Mouse (Mus musculus) intestine, postnatal 0 days (tissue): ENCODE data around the gene Kif2c. TPM values are rescaled to one million over a fixed set of nuclear protein-coding genes. Genes with fewer than 3 reads are reported as not detected.

ENCODE experiments used
- ATAC-seq: fragments of 200-750 bp; cut with Nextera tagmentation; 2 replicates; pipeline ENCODE4 v1.8.0; 2017; ENCODE audit warnings: mild to moderate bottlenecking, moderate TSS enrichment, moderate library complexity
- H3K27ac ChIP-seq: fragments of 300-500 bp; sonication (generic); 2 replicates; pipeline ENCODE4 v1.5.1; 2014; ENCODE audit warnings: mild to moderate bottlenecking, low read depth, low read length, moderate library complexity
- H3K27me3 ChIP-seq: fragments of 300-500 bp; sonication (generic); replicated peaks from 2 replicates; pipeline ENCODE4 v1.6.1; 2014; ENCODE audit warnings: low read length, mixed read lengths; ENCODE audit not compliant: control insufficient read depth, insufficient read depth
- H3K36me3 ChIP-seq: fragments of 300-500 bp; sonication (generic); 2 replicates; pipeline ENCODE4 v1.6.1; 2014; ENCODE audit warnings: mild to moderate bottlenecking, moderate library complexity; ENCODE audit not compliant: control insufficient read depth, insufficient read depth
- H3K4me1 ChIP-seq: fragments of 300-500 bp; sonication (generic); replicated peaks from 2 replicates; pipeline ENCODE4 v1.6.1; 2014; ENCODE audit warnings: antibody characterized with exemption, low read length, mixed read lengths; ENCODE audit not compliant: control insufficient read depth, insufficient read depth
- H3K4me2 ChIP-seq: fragments of 300-500 bp; sonication (generic); replicated peaks from 2 replicates; pipeline ENCODE4 v1.6.1; 2014; ENCODE audit warnings: low read depth, mild to moderate bottlenecking, moderate library complexity
- H3K4me3 ChIP-seq: fragments of 300-500 bp; sonication (generic); 2 replicates; pipeline ENCODE4 v1.5.1; 2014; ENCODE audit warnings: low read depth, low read length
- H3K9ac ChIP-seq: fragments of 300-500 bp; sonication (generic); 2 replicates; pipeline ENCODE4 v1.6.1; 2014; ENCODE audit warnings: mild to moderate bottlenecking, low read depth, low read length
- H3K9me3 ChIP-seq: fragments of 300-500 bp; sonication (generic); 2 replicates; pipeline ENCODE4 v1.6.1; 2016; ENCODE audit warnings: mixed run types; ENCODE audit not compliant: control insufficient read depth
- CTCF ChIP-seq: sonication (generic); IDR thresholded peaks from 2 replicates; pipeline ENCODE4 v1.5.1; 2016; ENCODE audit warnings: low read depth, mild to moderate bottlenecking, control low read depth, antibody characterized with exemption, moderate library complexity
- WGBS: fragments of 180-500 bp; shearing (Covaris S2); extraction: QIAGEN DNeasy Blood & Tissue Kit; methylation state at CpG from one replicate; pipeline ENCODE4 v1.1.7; 2014; 5-methylcytosine and 5-hydroxymethylcytosine counted together
- polyA plus RNA-seq: library from polyadenylated mRNA; unstranded; fragments of >200 nt; fragmentation: Nextera tagmentation; extraction: Ambion mirVana; gene quantifications from 2 replicates; pipeline ENCODE4 v1.2.1, GENCODE M21; 2015

Kif2c gene
- polyA plus RNA-seq, 1 experiment from 2014 or later = 7.9 TPM

DNA sequence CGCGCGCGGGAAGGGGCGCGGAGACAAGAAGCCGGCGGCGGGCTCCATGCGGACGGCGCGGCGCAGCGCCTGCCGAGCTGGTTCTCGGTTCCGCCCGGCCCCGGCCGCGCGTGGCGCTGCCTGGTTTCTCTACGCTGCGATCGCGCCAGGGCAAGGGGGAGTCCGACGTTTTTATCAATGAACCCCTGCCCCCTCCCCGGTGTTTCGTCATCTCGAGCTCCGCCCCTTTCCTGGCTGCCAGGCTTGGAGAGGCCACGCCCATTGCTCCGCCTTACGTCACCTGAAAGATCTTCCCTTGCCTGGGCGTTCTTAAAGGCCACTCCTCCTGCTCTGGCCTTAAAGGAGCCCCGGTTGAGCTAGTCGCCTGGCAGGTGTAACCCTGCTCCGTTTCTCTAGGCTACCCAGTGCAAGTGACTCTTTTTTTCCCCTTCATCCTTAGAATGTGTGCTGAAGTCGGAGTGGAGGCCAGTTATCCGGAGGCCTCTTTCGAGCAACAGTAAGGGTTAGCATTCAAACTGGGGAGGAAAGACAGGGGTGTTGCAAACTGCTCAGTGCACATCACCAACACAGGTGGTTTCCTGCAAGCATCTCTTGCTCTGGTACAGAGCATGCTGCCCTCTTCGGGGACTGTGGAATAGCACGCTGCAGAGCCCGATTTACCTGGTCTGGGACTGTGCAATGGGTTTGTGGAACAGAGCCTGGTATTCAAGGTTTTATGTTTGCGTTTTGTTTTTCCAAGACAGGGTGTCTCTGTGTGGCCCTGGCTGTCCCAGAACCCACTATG, 48.4 kb downstream of the Kif2c start, which contains the start of gene Plk3:
TSS of gene Plk3 (minus strand) at position 147 of the 784 bp plus-strand sequence.
- 2% methylated on average over 42 of the region's 48 CpGs for WGBS
- Histone ChIP-seq H3K36me3 (peaks cover 14% of the 10 kb centered on the region), H3K9me3 (no peaks in the 10 kb centered on the region), H3K27me3 (no peaks in the 10 kb centered on the region), H3K27ac (peak within 1 kb of the TSS; percentile 87), H3K9ac (peak within 1 kb of the TSS; percentile 90), H3K4me2 (peak within 1 kb of the TSS; percentile 98), H3K4me3 (peak within 1 kb of the TSS; percentile 90), H3K4me1 (no peaks in the 10 kb centered on the region)
- peak; percentile 70 for ATAC-seq
- TF ChIP-seq CTCF = peak; percentile 41

DNA sequence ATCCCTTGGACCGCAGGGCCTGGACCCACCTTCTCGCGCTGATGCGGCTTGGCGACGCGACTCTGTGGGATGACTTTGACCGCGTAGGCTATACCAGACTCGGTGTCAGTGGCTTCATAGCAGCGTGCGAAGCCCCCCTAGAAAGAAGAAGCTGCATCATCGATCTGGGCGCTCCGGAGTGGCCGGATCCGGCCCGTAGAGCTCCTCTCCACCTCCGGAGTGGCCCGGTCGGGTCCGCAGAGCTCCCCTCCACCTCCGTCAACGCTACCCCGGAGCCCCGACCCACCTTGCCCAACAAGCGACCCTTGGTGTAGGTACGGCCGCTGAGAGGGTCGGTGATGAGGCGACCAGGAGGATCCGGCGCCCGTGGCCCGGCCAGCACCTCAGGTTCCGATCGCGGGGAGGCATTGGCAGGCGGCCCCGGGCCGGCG, 49.1 kb downstream of the Kif2c start:
- under 1% methylated on average over 42 of the region's 42 CpGs for WGBS
- no peaks in the 10 kb centered on the region for H3K9me3 ChIP-seq
- no peak for TF ChIP-seq CTCF
- H3K36me3 ChIP-seq = peaks cover 20% of the 10 kb centered on the region
- no peak; the same call in 1 of the 2 replicates for ATAC-seq
- H3K4me2 ChIP-seq = peak overlapping the region; percentile 98
- peak overlapping the region; percentile 74 for H3K27ac ChIP-seq
- H3K27me3 ChIP-seq = no peaks in the 10 kb centered on the region
- H3K4me3 ChIP-seq = peak overlapping the region; percentile 90
- no peaks in the 10 kb centered on the region for H3K4me1 ChIP-seq
- peak overlapping the region; percentile 90 for H3K9ac ChIP-seq

GRCm38 (mm10) chr4:117132794-117133143, 49.7 kb downstream of the Kif2c start:
- peaks cover 26% of the 10 kb centered on the region for H3K36me3 ChIP-seq
- no peaks in the 10 kb centered on the region for H3K27me3 ChIP-seq
- no peak for ATAC-seq
- peak overlapping the region; percentile 90 for H3K4me3 ChIP-seq
- H3K4me1 ChIP-seq = no peaks in the 10 kb centered on the region
- no peak for TF ChIP-seq CTCF
- H3K9ac ChIP-seq = 0 out of 2 replicates have a peak overlapping the region, but pooled peaks have one; percentile 90
- peak overlapping the region; percentile 98 for H3K4me2 ChIP-seq
- WGBS = 48% methylated on average over 11 of the region's 11 CpGs
- no peak overlapping the region for H3K27ac ChIP-seq
- H3K9me3 ChIP-seq = no peaks in the 10 kb centered on the region

- 59% methylated on average over 7 of the region's 7 CpGs for WGBS
- no peak for ATAC-seq
- Histone ChIP-seq H3K27ac (no peak overlapping the region), H3K4me3 (peak overlapping the region; percentile 90), H3K27me3 (no peaks in the 10 kb centered on the region), H3K4me1 (no peaks in the 10 kb centered on the region), H3K9ac (0 out of 2 replicates have a peak overlapping the region, but pooled peaks have one; percentile 90), H3K4me2 (peak overlapping the region; percentile 98), H3K9me3 (no peaks in the 10 kb centered on the region), H3K36me3 (peaks cover 26% of the 10 kb centered on the region)
- TF ChIP-seq CTCF = no peak
Observed at GRCm38 (mm10) chr4:117131890-117132793, 50.3 kb downstream of the Kif2c start.

- no peaks in the 10 kb centered on the region for H3K9me3 ChIP-seq
- no peak overlapping the region for H3K4me3 ChIP-seq
- H3K36me3 ChIP-seq = peaks cover 26% of the 10 kb centered on the region
- no peaks in the 10 kb centered on the region for H3K4me1 ChIP-seq
- H3K27ac ChIP-seq = no peak overlapping the region
- H3K27me3 ChIP-seq = no peaks in the 10 kb centered on the region
- H3K4me2 ChIP-seq = no peak overlapping the region
- H3K9ac ChIP-seq = no peak overlapping the region
- 79% methylated on average over 6 of the region's 6 CpGs for WGBS
- ATAC-seq = no peak
- no peak for TF ChIP-seq CTCF
Observed at GRCm38 (mm10) chr4:117131198-117131597, 51.2 kb downstream of the Kif2c start.

- no peak overlapping the region for H3K4me2 ChIP-seq
- no peak overlapping the region for H3K4me3 ChIP-seq
- H3K27me3 ChIP-seq = no peaks in the 10 kb centered on the region
- no peak overlapping the region for H3K9ac ChIP-seq
- H3K9me3 ChIP-seq = no peaks in the 10 kb centered on the region
- H3K36me3 ChIP-seq = peaks cover 26% of the 10 kb centered on the region
- H3K27ac ChIP-seq = no peak overlapping the region
- H3K4me1 ChIP-seq = 0 out of 2 replicates have a peak, but pooled peaks cover 2% of the 10 kb centered on the region
- ATAC-seq = no peak
- no peak for TF ChIP-seq CTCF
- WGBS = 87% methylated on average over 6 of the region's 6 CpGs
Observed at GRCm38 (mm10) chr4:117130790-117131189, 51.6 kb downstream of the Kif2c start.
